Mouse (Mus musculus) kidney, adult 2 months (tissue): ENCODE results near the gene Hsd17b12.

Experiments
- CTCF ChIP-seq: fragments of 200-500 bp; conservative IDR thresholded peaks from 2 replicates; pipeline ENCODE4 v1.5.1; 2011; ENCODE audit warnings: low read depth, mild to moderate bottlenecking, control low read depth, low read length, moderate library complexity, mixed read lengths; ENCODE audit not compliant: insufficient read depth, insufficient read length
- POLR2A ChIP-seq: fragments of 200-500 bp; IDR thresholded peaks from one replicate; pipeline ENCODE4 v1.6.1; 2011; ENCODE audit warnings: low read depth, low read length, control low read depth

- no peak for TF ChIP-seq POLR2A
- TF ChIP-seq CTCF, result no peak
These were observed 20.7 kb upstream of the Hsd17b12 start for GRCm38 (mm10) chr2:94178321-94179029.
